Mouse (Mus musculus) liver, embryonic 13.5 days (tissue): ENCODE measurements around the gene Chuk. TPM values are rescaled to one million over a fixed set of nuclear protein-coding genes. Genes with fewer than 3 reads are reported as not detected.
A peak's percentile ranks its signal among the peaks of the same experiment; 100 is the strongest.

Experiments used
- ATAC-seq: fragments of 200-750 bp; cut with Nextera tagmentation; 2 replicates; pipeline ENCODE4 v1.8.0; 2017; ENCODE audit warnings: low read depth, mild to moderate bottlenecking, moderate number of reproducible peaks, moderate library complexity
- DNase-seq: peaks from one replicate; pipeline ENCODE4 v3.0.0; 2022
- H3K27ac ChIP-seq: fragments of 300-500 bp; sonication (generic); 2 replicates; pipeline ENCODE4 v1.5.1; 2015; ENCODE audit warnings: moderate library complexity, mild to moderate bottlenecking, inconsistent platforms
- H3K27me3 ChIP-seq: fragments of 300-500 bp; sonication (generic); 2 replicates; pipeline ENCODE4 v1.6.1; 2015; ENCODE audit warnings: mild to moderate bottlenecking, inconsistent platforms
- H3K36me3 ChIP-seq: fragments of 300-500 bp; sonication (generic); 2 replicates; pipeline ENCODE4 v1.6.1; 2015; ENCODE audit warnings: mild to moderate bottlenecking, inconsistent platforms
- H3K4me1 ChIP-seq: fragments of 300-500 bp; sonication (generic); replicated peaks from 2 replicates; pipeline ENCODE4 v1.6.1; 2015; ENCODE audit warnings: inconsistent platforms
- H3K4me2 ChIP-seq: fragments of 300-500 bp; sonication (generic); 2 replicates; pipeline ENCODE4 v1.6.1; 2015; ENCODE audit warnings: inconsistent platforms, mild to moderate bottlenecking, moderate library complexity
- H3K4me3 ChIP-seq: fragments of 300-500 bp; sonication (generic); replicated peaks from 2 replicates; pipeline ENCODE4 v1.5.1; 2015; ENCODE audit warnings: mild to moderate bottlenecking, inconsistent platforms
- H3K9ac ChIP-seq: fragments of 300-500 bp; sonication (generic); 2 replicates; pipeline ENCODE4 v1.6.1; 2015; ENCODE audit warnings: mild to moderate bottlenecking, inconsistent platforms
- H3K9me3 ChIP-seq: fragments of 300-500 bp; sonication (generic); replicated peaks from 2 replicates; pipeline ENCODE4 v1.6.1; 2016; ENCODE audit warnings: inconsistent platforms
- WGBS: fragments of 180-500 bp; shearing (Covaris S2); methylation state at CpG from one replicate; pipeline ENCODE4 v1.1.7; 2015; ENCODE audit not compliant: insufficient replicate concordance; 5-methylcytosine and 5-hydroxymethylcytosine counted together
- polyA plus RNA-seq: library from polyadenylated mRNA; unstranded; fragments of >200 nt; fragmentation: Nextera tagmentation; extraction: Ambion mirVana; gene quantifications from 2 replicates; pipeline ENCODE4 v1.2.1, GENCODE M21; 2015

The Chuk gene
- polyA plus RNA-seq, result 21.2 and 24.7 TPM in 2 replicates

DNA sequence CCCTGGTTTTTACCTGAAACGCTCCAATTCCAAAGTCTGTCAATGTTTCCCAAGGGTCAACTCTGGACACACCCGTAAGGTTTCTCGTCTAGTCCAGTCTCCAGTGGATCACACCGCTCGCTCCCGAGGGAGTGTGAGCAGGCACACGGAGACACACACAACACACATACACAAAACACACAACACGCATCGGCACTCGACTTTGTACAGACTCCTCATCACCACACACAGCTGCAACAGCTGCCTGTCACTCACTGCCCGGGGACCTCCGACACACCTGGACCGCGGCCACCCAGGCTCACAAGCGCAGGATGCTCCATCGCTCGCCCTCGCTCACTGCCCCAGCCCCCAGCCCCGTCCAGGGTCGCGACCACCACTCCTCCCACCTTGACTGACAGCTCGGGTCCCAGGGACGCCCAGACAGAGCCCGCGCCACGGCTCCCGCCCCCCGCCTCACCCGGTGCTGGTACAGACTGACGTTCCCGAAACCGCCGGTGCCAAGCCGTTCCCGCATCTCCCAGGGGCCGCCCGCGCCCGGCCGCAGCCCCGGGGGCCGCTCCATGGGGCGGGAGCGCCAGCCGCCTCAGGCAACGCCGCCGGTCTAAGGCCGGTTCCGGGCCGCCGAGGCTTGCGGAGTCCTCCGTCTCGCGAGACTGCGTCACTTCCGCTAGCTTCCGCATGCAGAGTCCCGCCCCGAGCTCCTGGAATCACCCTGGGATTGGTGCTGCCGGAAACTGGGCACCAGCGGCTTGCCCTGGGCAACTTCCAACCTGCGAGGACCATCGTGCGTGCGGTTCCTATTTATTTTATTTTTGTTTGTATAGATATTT, at the start of gene Chuk:
Chuk (minus strand) TSS at position 650 of the 830 bp plus-strand sequence.
- peak within 1 kb of the TSS; percentile 94 for H3K9ac ChIP-seq
- under 1% methylated on average over 61 of the region's 67 CpGs for WGBS

DNA sequence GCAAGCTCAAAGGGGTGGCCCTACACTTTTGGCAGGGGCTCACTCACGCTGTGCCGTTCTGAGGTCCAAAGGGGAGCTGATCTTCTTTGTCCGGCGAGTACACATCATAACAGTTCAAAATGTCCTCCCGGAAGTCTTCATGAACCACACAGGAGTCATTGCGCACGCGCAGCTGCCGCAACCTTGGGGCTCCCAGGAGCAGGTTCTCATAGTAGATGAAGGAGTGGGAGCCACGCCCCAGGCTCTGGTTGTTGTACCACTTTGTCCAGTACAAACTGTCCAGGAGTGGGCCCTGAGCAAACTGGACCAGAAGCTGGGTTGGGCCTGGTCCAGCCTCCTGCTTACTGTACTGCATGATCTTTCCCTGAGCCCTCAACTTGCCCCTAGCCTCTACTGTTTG, 49.7 kb upstream of the Chuk start:
- Histone ChIP-seq H3K27ac (no peak overlapping the region), H3K9ac (no peak overlapping the region), H3K9me3 (no peaks in the 10 kb centered on the region), H3K4me1 (no peaks in the 10 kb centered on the region), H3K4me3 (no peak overlapping the region), H3K36me3 (no peaks in the 10 kb centered on the region), H3K27me3 (peaks cover 46% of the 10 kb centered on the region), H3K4me2 (no peak overlapping the region)
- ATAC-seq (no peak), DNase-seq (no peak)
- WGBS, result 76% methylated on average over 10 of the region's 10 CpGs

More for the DNA sequence above, at the start of gene Chuk:
- Histone ChIP-seq H3K27me3 (no peaks in the 10 kb centered on the region), H3K4me3 (peak within 1 kb of the TSS; percentile 86), H3K4me2 (peak within 1 kb of the TSS; percentile 85), H3K36me3 (peaks cover 37% of the 10 kb centered on the region), H3K27ac (peak within 1 kb of the TSS; percentile 76), H3K9me3 (no peaks in the 10 kb centered on the region), H3K4me1 (peaks cover 37% of the 10 kb centered on the region)
- ATAC-seq (peak; percentile 98), DNase-seq (peak; percentile 92)

DNA sequence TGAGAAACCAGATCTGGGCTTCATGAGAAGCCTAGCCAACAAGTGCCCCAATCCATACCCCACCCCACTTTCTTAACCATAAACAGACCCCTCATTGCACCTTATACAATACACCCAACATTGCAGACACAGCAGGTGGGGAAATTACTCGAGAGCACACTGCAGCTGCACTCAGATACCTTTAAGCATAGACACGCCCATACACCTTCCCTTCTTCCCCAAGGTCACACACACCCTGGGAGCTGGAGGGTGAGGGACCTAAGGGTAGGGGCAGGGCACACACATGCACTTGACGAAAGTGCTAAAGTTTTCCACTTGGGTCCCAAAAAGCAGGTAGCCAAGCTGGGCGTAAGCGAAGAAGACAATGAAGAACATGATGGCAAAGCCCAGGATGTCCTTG, 46.5 kb upstream of the Chuk start:
- Histone ChIP-seq H3K36me3 (no peaks in the 10 kb centered on the region), H3K4me1 (no peaks in the 10 kb centered on the region), H3K9me3 (no peaks in the 10 kb centered on the region), H3K27ac (no peak overlapping the region), H3K9ac (no peak overlapping the region), H3K27me3 (peaks cover 56% of the 10 kb centered on the region), H3K4me2 (no peak overlapping the region), H3K4me3 (no peak overlapping the region)
- DNase-seq (no peak), ATAC-seq (no peak)
- WGBS, result 66% methylated on average over 5 of the region's 5 CpGs

DNA sequence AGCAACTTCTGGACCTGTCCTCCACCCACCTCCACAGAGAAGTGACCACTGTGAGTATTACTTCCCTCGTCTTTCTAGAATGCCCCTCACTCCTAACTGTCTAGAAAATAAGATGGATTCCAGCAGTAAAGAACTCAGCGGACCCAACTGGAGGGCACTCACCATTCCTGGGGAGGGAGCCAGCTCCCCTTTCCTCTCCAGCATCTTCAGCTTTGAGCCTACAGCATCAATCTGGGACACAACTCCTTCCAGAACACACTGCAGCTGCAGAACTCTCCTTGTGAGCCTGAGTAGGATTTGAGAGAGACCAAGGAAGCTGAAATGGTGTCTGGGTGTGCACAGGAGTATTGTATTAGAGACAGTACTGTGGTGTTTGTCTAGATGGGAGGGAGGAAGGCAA, 41.7 kb upstream of the Chuk start:
- H3K4me2 ChIP-seq, result no peak overlapping the region
- H3K27ac ChIP-seq, result no peak overlapping the region
- no peak overlapping the region for H3K9ac ChIP-seq
- peaks cover 28% of the 10 kb centered on the region; the same call in 1 of the 2 replicates for H3K27me3 ChIP-seq
- peaks cover 24% of the 10 kb centered on the region for H3K4me1 ChIP-seq
- DNase-seq (no peak), ATAC-seq (no peak)
- WGBS, result 45% methylated on average over 2 of the region's 2 CpGs
- no peaks in the 10 kb centered on the region for H3K9me3 ChIP-seq
- H3K36me3 ChIP-seq, result peaks cover 4% of the 10 kb centered on the region; the same call in 1 of the 2 replicates
- H3K4me3 ChIP-seq, result no peak overlapping the region

DNA sequence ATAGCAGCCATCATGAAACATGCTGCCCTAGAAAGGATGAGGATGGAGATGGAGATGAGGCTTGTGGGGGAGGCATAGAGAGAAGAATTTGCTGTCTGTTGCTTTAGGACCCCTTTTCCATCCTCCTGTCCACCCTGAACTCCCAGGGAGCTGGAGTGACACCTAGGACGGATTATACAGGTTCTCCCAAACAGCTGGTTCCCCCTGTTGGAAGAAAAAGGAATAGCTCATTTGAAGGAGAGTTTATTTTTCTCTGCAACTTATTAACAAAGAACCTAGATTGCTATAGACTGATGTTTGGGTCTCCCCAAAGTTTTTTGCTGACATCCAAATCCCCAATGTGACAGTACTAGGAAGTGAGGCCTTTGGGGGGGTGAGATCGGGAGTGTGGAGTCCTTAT, 41.1 kb upstream of the Chuk start:
- ATAC-seq, result no peak
- Histone ChIP-seq H3K4me3 (no peak overlapping the region), H3K4me2 (no peak overlapping the region), H3K4me1 (peaks cover 24% of the 10 kb centered on the region), H3K27me3 (peaks cover 23% of the 10 kb centered on the region; the same call in 1 of the 2 replicates), H3K9me3 (no peaks in the 10 kb centered on the region), H3K9ac (no peak overlapping the region), H3K36me3 (peaks cover 11% of the 10 kb centered on the region), H3K27ac (no peak overlapping the region)
- DNase-seq, result no peak
- 23% methylated on average over 2 of the region's 2 CpGs for WGBS

DNA sequence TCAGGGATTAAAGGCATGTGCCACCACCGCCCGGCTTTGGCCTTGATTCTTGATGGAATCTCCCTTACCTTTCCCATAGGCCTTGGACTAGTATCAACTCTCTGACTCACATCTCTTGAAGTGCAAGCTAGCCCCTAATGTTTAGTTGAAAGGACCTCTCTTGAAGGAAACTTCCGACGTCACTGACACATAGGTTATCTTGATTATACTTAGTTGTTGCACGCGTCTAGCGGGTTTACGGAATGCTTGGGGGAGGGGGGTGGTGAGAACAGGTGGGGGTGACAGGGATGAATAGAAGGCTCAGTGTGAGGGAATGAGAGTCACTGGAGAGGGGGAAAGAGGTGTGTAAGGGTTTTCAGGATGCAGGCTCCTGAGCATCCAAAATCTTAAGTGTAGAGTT, 39.7 kb upstream of the Chuk start:
- no peak for DNase-seq

DNA sequence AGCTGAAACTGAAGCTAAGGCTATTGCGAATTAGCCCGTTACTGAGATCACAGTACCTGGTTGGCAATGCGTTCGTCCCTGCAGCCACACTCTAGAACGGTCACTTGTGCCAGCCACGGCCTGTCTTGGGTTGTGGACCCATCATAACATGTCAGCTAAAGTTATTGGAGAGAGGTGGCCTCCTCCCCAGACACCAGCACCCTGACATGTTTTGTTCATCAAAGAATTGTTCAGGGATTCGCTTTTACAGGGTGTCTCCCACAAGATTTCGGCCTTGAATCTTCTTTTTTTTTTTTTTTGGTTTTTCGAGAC, 39.2 kb upstream of the Chuk start:
- 57% methylated on average over 9 of the region's 9 CpGs for WGBS
- Histone ChIP-seq H3K9ac (peak overlapping the region; percentile 78; the same call in 1 of the 2 replicates), H3K27ac (no peak overlapping the region), H3K4me1 (peaks cover 24% of the 10 kb centered on the region), H3K36me3 (peaks cover 29% of the 10 kb centered on the region), H3K27me3 (0 out of 2 replicates have a peak, but pooled peaks cover 12% of the 10 kb centered on the region), H3K4me3 (peak overlapping the region; percentile 79), H3K9me3 (no peaks in the 10 kb centered on the region), H3K4me2 (peak overlapping the region; percentile 90)
- no peak for ATAC-seq
- DNase-seq, result no peak

More for the DNA sequence above, 39.7 kb upstream of the Chuk start:
- 87% methylated on average over 8 of the region's 8 CpGs for WGBS
- Histone ChIP-seq H3K4me2 (peak overlapping the region; percentile 90; the same call in 1 of the 2 replicates), H3K36me3 (peaks cover 25% of the 10 kb centered on the region), H3K9ac (no peak overlapping the region), H3K4me3 (no peak overlapping the region), H3K27ac (no peak overlapping the region), H3K4me1 (peaks cover 24% of the 10 kb centered on the region), H3K9me3 (no peaks in the 10 kb centered on the region), H3K27me3 (0 out of 2 replicates have a peak, but pooled peaks cover 13% of the 10 kb centered on the region)
- no peak for ATAC-seq

DNA sequence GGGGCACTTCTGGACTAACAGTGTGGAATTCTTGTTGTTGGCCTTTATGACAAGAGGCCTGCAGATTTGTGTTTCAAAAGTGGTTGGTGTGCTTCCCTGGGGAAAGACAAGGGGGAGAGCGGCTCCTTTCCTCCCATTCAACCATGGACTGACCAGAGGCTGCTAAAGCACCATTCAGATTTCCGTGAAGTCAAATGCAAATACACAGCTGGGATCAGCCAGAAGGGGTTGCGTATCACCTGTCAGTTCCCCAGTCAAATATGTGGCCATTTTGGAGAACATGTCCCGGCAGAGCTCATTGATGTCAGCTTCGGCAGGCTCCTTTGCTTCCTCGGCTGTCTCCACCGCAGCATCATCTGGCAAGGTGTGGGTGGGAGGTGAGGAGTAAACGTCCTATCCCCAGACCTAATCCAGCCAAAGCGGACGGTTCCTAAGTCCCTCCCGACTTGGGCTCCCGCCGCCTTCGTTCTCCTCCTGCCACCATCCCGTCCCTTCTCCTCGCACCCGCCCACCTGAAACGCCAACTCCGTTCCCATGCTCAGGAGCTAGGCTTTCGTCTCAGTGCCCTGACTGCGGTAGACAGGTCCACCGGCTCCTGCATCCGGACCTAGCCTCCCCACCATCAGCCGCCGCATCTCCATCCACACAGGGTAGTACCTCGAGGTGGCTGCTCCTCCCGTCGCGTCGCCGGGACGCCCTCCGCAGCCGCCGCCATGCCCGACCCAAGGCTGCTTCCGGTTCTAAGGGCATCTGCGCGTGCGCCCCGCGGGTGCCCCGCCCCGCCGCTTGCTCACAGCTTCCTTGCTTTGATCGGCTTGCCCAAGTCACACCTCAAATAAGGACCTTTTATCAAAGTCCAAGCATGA, 38.7 kb upstream of the Chuk start, which contains the start of gene Bloc1s2:
Bloc1s2 (minus strand) TSS at position 745 of the 866 bp plus-strand sequence.
- Histone ChIP-seq H3K27ac (no peak within 1 kb of the TSS), H3K4me3 (peak within 1 kb of the TSS; percentile 79)
- WGBS, result 3% methylated on average over 45 of the region's 46 CpGs

DNA sequence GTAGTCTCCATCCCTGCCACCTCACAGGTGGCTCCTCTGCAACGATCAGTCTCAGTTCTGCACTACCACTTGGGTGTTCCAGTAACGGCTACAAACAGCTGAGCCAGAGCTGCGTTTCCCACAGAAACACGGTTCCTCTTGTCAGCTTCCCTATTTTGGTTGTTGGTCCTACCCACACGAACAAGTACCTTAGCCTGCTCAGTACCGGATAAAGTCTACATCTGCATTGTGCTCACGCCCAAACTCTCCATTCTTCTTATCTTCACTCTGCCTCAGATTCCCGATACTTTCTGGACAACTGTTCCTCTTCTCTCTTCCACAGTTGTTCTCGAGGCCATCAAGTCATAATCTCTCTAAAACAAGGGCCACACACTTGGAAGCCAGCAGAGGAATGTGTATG, 37.1 kb upstream of the Chuk start:
- Histone ChIP-seq H3K27ac (no peak overlapping the region), H3K4me2 (0 out of 2 replicates have a peak overlapping the region, but pooled peaks have one; percentile 90), H3K36me3 (peaks cover 44% of the 10 kb centered on the region), H3K4me3 (no peak overlapping the region), H3K9ac (no peak overlapping the region), H3K27me3 (0 out of 2 replicates have a peak, but pooled peaks cover 5% of the 10 kb centered on the region), H3K4me1 (peaks cover 24% of the 10 kb centered on the region), H3K9me3 (no peaks in the 10 kb centered on the region)
- DNase-seq (peak; percentile 6), ATAC-seq (no peak)
- WGBS, result 42% methylated on average over 9 of the region's 9 CpGs

More for the DNA sequence above, 38.7 kb upstream of the Chuk start, which contains the start of gene Bloc1s2:
- peak; percentile 85 for DNase-seq
- ATAC-seq, result peak; percentile 90
- Histone ChIP-seq H3K9me3 (no peaks in the 10 kb centered on the region), H3K27me3 (0 out of 2 replicates have a peak, but pooled peaks cover 12% of the 10 kb centered on the region), H3K9ac (peak within 1 kb of the TSS; percentile 78), H3K4me2 (peak within 1 kb of the TSS; percentile 90), H3K4me1 (peaks cover 24% of the 10 kb centered on the region), H3K36me3 (peaks cover 34% of the 10 kb centered on the region)

DNA sequence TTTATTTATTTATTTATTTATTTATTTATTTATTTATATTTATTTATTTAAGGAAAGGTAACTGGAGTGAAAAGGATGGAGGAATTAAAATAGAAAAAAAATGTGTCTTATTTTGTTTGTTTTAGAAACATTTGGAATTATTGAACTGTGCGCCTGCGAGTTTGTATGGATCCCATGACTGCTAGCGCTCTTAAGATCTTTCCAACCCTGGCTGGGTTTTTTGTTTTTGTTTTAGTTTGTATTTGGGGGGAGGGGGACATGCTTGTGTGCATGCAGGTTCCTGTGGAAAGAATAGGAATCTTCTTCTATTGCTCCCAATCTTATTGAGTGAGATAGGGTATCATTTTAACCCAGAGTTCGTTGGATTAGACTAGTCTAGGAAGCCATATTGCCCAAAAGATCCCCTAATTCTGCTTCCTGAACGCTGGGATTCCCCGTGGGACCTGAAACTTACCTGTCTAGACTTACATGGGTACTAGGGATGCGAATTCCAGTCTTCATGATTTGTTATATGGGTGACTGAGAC, 28.7 kb upstream of the Chuk start:
- Histone ChIP-seq H3K4me2 (peak overlapping the region; percentile 73), H3K36me3 (peaks cover 42% of the 10 kb centered on the region), H3K27ac (0 out of 2 replicates have a peak overlapping the region, but pooled peaks have one; percentile 14), H3K4me3 (peak overlapping the region; percentile 74), H3K27me3 (no peaks in the 10 kb centered on the region), H3K9me3 (no peaks in the 10 kb centered on the region), H3K4me1 (peaks cover 22% of the 10 kb centered on the region), H3K9ac (peak overlapping the region; percentile 61)
- no peak for ATAC-seq
- no peak for DNase-seq
- WGBS, result 25% methylated on average over 7 of the region's 7 CpGs
